Comparison of ENCODE assay signal across 35 mouse cellular contexts in genomic region chr10:19627342-19627741, GRCm38 (mm10). TPM values are rescaled to one million over a fixed set of nuclear protein-coding genes. Genes with fewer than 3 reads are reported as not detected.
DNase-seq lines count a peak whose midpoint lies in the region; ATAC-seq and TF ChIP-seq lines count a peak whose summit lies in the region.
"Had no signal": no experiment of that assay in that cellular context is flagged by ENCODE, and none has a peak within 500 bp of the region (broad histone marks: within the 10 kb centered on the region; RNA-seq: fewer than 3 reads in every experiment).

No protein-coding gene starts in this region.

- ATAC-seq in limb, embryonic 11.5 days (ENCODE audit: insufficient number of reproducible peaks, low FRiP score, low TSS enrichment, low read depth) = no peak
- no peak for ATAC-seq in limb, embryonic 14.5 days (ENCODE audit: low FRiP score, low read depth)
- ATAC-seq: forebrain, embryonic 14.5 days; forebrain, postnatal 0 days; Patski had no signal

- no peaks in the 10 kb centered on the region for H3K27me3 ChIP-seq in limb, embryonic 11.5 days (ENCODE audit: control insufficient read depth, insufficient read depth, low read length)
- H3K27me3 ChIP-seq in limb, embryonic 10.5 days (ENCODE audit: low read depth, poor library complexity, severe bottlenecking) = no peaks in the 10 kb centered on the region
- H3K27me3 ChIP-seq in limb, embryonic 14.5 days (ENCODE audit: control insufficient read depth, insufficient read depth, low read length) = no peaks in the 10 kb centered on the region
- H3K27me3 ChIP-seq: CH12.LX; embryonic facial prominence, embryonic 15.5 days; hindbrain, embryonic 12.5 days; hindbrain, embryonic 15.5 days had no signal

- no peaks in the 10 kb centered on the region for H3K9me3 ChIP-seq in limb, embryonic 11.5 days (ENCODE audit: control insufficient read depth, low read length)
- no peaks in the 10 kb centered on the region for H3K9me3 ChIP-seq in limb, embryonic 10.5 days (replicated peaks)
- H3K9me3 ChIP-seq in limb, embryonic 14.5 days (ENCODE audit: control insufficient read depth, low read length) = no peaks in the 10 kb centered on the region
- H3K9me3 ChIP-seq: embryonic facial prominence, embryonic 15.5 days; G1E; hindbrain, embryonic 12.5 days; hindbrain, embryonic 15.5 days had no signal

- no peak overlapping the region for H3K27ac ChIP-seq in limb, embryonic 11.5 days (replicated peaks; ENCODE audit: low read depth, low read length)
- no peak overlapping the region for H3K27ac ChIP-seq in limb, embryonic 10.5 days
- H3K27ac ChIP-seq in limb, embryonic 14.5 days (replicated peaks; ENCODE audit: low read depth, low read length) = no peak overlapping the region
- H3K27ac ChIP-seq: embryonic facial prominence, embryonic 15.5 days; heart, adult 2 months; hindbrain, embryonic 12.5 days; hindbrain, embryonic 15.5 days had no signal

- no peak for TF ChIP-seq POLR2A in limb, embryonic 14.5 days (IDR thresholded peaks at IDR 0.05; ENCODE audit: borderline replicate concordance, extremely low read depth, insufficient read depth, insufficient read length)

- no peaks in the 10 kb centered on the region for H3K36me3 ChIP-seq in limb, embryonic 11.5 days (ENCODE audit: control insufficient read depth, insufficient read depth, low read length)
- no peaks in the 10 kb centered on the region for H3K36me3 ChIP-seq in limb, embryonic 10.5 days
- H3K36me3 ChIP-seq in limb, embryonic 14.5 days (ENCODE audit: control insufficient read depth, insufficient read depth, low read length) = no peaks in the 10 kb centered on the region
- H3K36me3 ChIP-seq: embryonic facial prominence, embryonic 15.5 days; G1E; hindbrain, embryonic 12.5 days; hindbrain, embryonic 15.5 days had no signal

- no peak overlapping the region for H3K4me3 ChIP-seq in limb, embryonic 11.5 days (ENCODE audit: low read depth, low read length)
- no peak overlapping the region for H3K4me3 ChIP-seq in limb, embryonic 10.5 days
- no peak overlapping the region for H3K4me3 ChIP-seq in limb, embryonic 14.5 days (replicated peaks; ENCODE audit: low read length)
- H3K4me3 ChIP-seq: embryonic facial prominence, embryonic 15.5 days; heart, adult 2 months; hindbrain, embryonic 12.5 days; hindbrain, embryonic 15.5 days had no signal

- WGBS in limb, embryonic 11.5 days = 91% methylated on average over 2 of the region's 2 CpGs
- WGBS in limb, embryonic 10.5 days = 94% methylated on average over 2 of the region's 2 CpGs
- 85% methylated on average over 2 of the region's 2 CpGs for WGBS in limb, embryonic 14.5 days

- H3K9ac ChIP-seq in limb, embryonic 11.5 days (ENCODE audit: low read length) = no peak overlapping the region
- no peak overlapping the region for H3K9ac ChIP-seq in limb, embryonic 14.5 days (ENCODE audit: low read depth, low read length, severe bottlenecking)
- H3K9ac ChIP-seq: embryonic facial prominence, embryonic 15.5 days; forebrain, postnatal 0 days; hindbrain, embryonic 12.5 days; hindbrain, embryonic 15.5 days had no signal

- H3K4me1 ChIP-seq in limb, embryonic 11.5 days (ENCODE audit: control insufficient read depth, insufficient read depth, low read length) = no peaks in the 10 kb centered on the region
- H3K4me1 ChIP-seq in limb, embryonic 10.5 days = no peaks in the 10 kb centered on the region
- no peaks in the 10 kb centered on the region for H3K4me1 ChIP-seq in limb, embryonic 14.5 days (ENCODE audit: control insufficient read depth, insufficient read depth, low read length)
- H3K4me1 ChIP-seq: embryonic facial prominence, embryonic 15.5 days; hindbrain, embryonic 12.5 days; hindbrain, embryonic 15.5 days had no signal

- no peak overlapping the region for H3K4me2 ChIP-seq in limb, embryonic 11.5 days (ENCODE audit: low read depth, severe bottlenecking)
- H3K4me2 ChIP-seq in limb, embryonic 14.5 days (replicated peaks; ENCODE audit: low read depth, low read length, severe bottlenecking) = no peak overlapping the region
- H3K4me2 ChIP-seq: embryonic facial prominence, embryonic 15.5 days; heart, embryonic 11.5 days; hindbrain, embryonic 12.5 days; hindbrain, embryonic 15.5 days had no signal

- peak; percentile 27 for DNase-seq in gastrocnemius, adult 18-20 months (ENCODE audit: low spot score)
- no peak for DNase-seq in gastrocnemius, adult 8-10 months (ENCODE audit: low spot score in 2 of 2)
- DNase-seq in limb, embryonic 11.5 days (ENCODE audit: low spot score) = peak; percentile 3
- DNase-seq in limb, embryonic 10.5 days (ENCODE audit: low spot score) = no peak
- peak; percentile 13 for DNase-seq in limb, embryonic 14.5 days (ENCODE audit: low spot score)
- DNase-seq in adipocyte (ENCODE audit: low spot score) = no peak
- DNase-seq in right cerebral cortex, postnatal 25 days = no peak
- DNase-seq: adrenal gland, postnatal 14 days; B cell, adult 2 months; cerebellum, adult 11-12 months; cerebellum, adult 8-10 months; cerebellum, postnatal 10 days; cerebellum, postnatal 36 days; embryo, embryonic 11 days; forebrain, postnatal 0 days had no signal

RNA-seq across cellular contexts. Expression of gene Il22ra2, which starts 5.5 kb away (rescaled TPM):
- total RNA-seq in gastrocnemius, adult 18-20 months (2021) = not detected
- not detected for total RNA-seq in gastrocnemius, adult 8-10 months (2022)
- not detected in 2 replicates for polyA plus RNA-seq in limb, embryonic 11.5 days (2014; fragmentation: Nextera tagmentation; extraction: Ambion mirVana)
- polyA plus RNA-seq in limb, embryonic 10.5 days (2016; fragmentation: Nextera tagmentation; extraction: Ambion mirVana) = not detected in 2 replicates
- 0.04 and 0.09 TPM in 2 replicates for polyA plus RNA-seq in limb, embryonic 14.5 days (2012; rRNA removed)
- polyA plus RNA-seq in limb, embryonic 14.5 days (2014; fragmentation: Nextera tagmentation; extraction: Ambion mirVana) = not detected in 2 replicates
- total RNA-seq: adrenal gland, adult 2 months; adrenal gland, postnatal 4 days; forebrain, postnatal 0 days; gastrocnemius, postnatal 25 days; heart, adult 2 months; heart, postnatal 25 days had no signal
- polyA plus RNA-seq: adrenal gland, adult 2 months; cortical plate, adult 2 months; embryonic facial prominence, embryonic 11.5 days; forebrain, embryonic 11.5 days; forebrain, embryonic 14.5 days; forebrain, postnatal 0 days; frontal cortex, adult 2 months; G1E; heart, adult 2 months; heart, embryonic 11.5 days; heart, embryonic 14.5 days; heart, postnatal 0 days; hindbrain, embryonic 12.5 days; hindbrain, embryonic 15.5 days; intestine, embryonic 14.5 days; Patski had no signal

RNA-seq across cellular contexts. Expression of gene Ifngr1, which starts 35.6 kb away (rescaled TPM):
- total RNA-seq in gastrocnemius, adult 18-20 months (2021) = 10 to 100 TPM; 24.2 to 25.6 TPM
- 10 to 100 TPM; 13.2 to 24.6 (median 20.5) TPM for total RNA-seq in gastrocnemius, adult 8-10 months (2022)
- 33.0 and 37.6 TPM in 2 replicates for polyA plus RNA-seq in limb, embryonic 11.5 days (2014; fragmentation: Nextera tagmentation; extraction: Ambion mirVana)
- 28.1 and 34.6 TPM in 2 replicates for polyA plus RNA-seq in limb, embryonic 10.5 days (2016; fragmentation: Nextera tagmentation; extraction: Ambion mirVana)
- 26.2 and 28.2 TPM in 2 replicates for polyA plus RNA-seq in limb, embryonic 14.5 days (2012; rRNA removed)
- 52.2 and 56.8 TPM in 2 replicates for polyA plus RNA-seq in limb, embryonic 14.5 days (2014; fragmentation: Nextera tagmentation; extraction: Ambion mirVana)

Comparison
In these comparisons a context has a peak if more than half of its experiments do, and no peak if none do; other contexts are left out.
1. DNase-seq: peak in gastrocnemius, adult 18-20 months (single experiment), limb, embryonic 11.5 days (single experiment) and limb, embryonic 14.5 days (single experiment); none in gastrocnemius, adult 8-10 months (0 of 2), limb, embryonic 10.5 days (single experiment), adipocyte (single experiment) and right cerebral cortex, postnatal 25 days (single experiment).